Mouse (Mus musculus): ENCODE results near the gene Tdrd7.

Gene Tdrd7

DNA sequence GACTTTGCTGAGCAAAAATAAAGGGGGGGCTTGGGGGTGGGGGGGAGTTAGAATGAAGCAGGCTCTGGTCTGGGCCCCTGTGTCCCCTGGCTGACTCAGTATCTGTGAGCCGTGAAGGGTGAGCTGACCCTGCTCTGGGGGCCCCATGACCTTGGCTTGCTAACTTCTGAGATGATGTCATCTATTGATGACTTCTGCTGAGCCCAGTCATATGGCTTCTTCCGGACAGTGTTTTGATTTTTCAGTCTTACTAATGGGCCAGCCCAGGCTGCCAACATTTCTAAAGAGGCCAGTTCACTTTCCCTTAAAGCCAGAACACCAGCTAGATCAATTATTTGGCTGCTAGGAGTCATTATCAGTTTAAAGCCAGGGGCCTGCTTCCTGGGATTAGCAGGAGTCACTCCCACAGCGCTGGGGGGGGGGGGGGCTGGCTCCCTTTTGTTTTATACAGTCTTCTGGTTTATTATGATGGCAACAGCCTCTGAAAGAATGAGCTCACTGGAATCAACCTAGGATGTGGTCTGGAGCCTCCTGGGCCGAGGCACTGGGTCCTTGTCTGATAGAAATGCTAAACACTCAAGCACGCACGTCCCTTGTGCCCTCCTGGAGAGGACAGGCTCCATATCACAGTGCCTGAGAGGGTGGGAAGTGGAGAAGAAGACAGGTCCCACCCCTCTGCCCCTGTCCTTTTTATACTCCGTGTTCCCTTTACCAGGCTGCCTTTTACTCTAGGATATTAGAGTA is 76.8 kb downstream of the Tdrd7 start:
- in situ Hi-C loops (cut with MseI, MboI): no loop called here

DNA sequence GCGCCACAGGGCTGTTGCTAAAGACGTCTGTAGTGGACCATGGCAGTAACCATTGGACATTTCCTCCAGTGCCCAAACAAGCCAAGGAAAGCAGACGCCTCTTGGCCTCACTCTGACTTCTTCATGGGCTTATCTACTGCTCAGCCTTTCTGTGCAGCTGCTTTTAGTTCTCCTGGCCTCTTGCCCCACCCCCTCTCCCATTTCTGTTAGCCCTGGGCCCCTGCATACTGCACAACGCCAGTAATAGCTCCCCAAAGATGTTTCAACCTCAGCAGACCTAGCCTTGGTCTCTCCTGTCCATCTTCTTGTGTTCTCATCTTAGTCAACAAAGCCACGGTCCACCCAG is 77.3 kb downstream of the Tdrd7 start:
- in situ Hi-C loops (cut with MseI, MboI): no loop called here

DNA sequence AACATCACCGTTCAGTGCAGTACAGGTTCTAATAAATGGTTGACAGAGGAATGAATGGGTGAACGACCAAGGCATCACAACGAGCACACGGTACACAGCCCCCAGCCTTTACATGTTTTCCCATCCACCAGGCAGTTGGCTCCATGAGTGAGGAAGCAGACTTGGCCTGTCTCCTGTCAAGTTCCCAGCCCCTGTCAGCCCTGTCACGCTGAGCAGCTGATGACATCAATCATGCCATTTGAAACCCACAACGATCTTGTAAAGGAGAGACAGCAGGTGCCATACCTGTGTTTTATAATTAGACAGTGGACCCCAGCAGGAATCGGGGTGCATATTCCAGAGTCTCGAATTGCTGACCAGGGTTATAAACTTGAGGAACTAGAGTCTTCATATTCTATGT is 78.2 kb downstream of the Tdrd7 start:
- in situ Hi-C loops (cut with MseI, MboI): no loop called here

DNA sequence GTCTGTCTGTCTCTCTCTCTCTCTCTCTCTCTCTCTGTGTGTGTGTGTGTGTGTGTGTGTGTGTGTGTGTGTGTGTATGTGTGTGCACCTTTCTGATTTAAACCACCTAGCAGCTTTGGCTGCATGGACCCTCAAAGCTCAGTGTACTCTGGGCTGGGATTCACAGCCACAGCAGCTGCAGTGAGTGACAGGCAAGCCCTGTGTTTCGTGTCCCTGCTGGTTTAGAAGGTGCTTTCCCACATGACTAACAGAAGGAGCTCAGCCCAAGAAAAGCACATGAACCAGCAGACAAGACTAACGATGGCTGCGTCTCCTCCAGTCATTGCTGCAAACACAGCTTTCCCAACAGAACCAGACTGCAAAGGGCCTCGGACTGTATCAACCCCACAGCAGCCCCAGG is 82.8 kb downstream of the Tdrd7 start:
- in situ Hi-C loops (cut with MseI, MboI): no loop called here

DNA sequence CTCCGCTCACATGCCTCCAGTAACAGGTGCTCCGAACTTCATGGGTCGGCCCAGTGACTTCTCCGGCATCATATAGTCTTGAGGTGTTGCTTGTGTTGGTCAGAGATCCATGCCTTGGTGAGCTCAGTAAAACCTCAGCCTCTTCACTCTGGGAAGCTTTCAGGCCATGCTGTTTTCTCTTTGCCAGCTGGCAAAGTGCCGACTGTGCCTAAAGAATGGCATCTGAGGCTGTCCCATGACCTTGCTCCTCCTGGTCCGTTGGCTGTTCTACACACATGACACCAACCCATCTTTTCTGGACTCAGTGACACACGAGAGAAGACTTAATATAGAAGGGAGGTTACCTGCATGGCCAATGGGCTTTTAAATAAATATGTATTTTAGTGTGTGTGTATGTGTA is 83.3 kb downstream of the Tdrd7 start:
- in situ Hi-C loops (cut with MseI, MboI): no loop called here

DNA sequence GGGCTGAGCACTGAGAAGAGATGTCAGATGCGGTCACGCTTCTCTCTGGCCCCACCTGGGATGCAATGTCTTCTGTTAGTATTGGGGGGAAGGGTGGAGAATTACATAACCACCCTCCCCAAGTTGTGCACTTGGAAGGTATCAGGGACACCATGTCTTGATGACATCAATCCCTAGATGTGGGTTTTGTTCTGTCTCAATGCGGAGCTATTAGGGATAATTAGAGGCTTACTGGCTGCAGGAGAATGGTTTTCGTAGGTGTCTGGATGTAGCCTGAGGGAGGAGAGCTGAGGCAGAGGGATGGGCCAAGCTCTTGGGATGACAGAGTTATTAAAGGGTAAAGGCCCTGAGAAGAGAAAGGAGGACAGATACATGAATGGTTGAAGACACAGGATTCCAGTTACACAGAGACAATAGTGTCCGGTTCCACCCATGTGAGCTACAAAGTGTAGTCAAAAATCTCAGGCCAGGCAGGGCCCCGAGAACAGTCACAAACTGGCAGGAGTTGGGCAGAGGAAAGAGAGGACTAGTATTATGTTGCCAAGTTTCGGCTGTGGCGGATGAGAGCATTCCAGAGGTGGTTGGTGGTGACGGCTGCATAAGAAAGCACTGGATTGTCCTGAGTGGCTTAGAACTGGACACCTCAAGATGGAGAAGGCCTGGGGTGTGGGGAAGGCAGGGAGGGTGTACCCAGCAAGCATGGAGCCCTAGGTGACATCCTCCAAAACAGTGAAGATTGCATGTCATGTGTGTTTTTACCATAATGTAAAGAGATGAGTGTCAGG is 88.4 kb downstream of the Tdrd7 start:
- in situ Hi-C loops (cut with MseI, MboI): no loop called here

DNA sequence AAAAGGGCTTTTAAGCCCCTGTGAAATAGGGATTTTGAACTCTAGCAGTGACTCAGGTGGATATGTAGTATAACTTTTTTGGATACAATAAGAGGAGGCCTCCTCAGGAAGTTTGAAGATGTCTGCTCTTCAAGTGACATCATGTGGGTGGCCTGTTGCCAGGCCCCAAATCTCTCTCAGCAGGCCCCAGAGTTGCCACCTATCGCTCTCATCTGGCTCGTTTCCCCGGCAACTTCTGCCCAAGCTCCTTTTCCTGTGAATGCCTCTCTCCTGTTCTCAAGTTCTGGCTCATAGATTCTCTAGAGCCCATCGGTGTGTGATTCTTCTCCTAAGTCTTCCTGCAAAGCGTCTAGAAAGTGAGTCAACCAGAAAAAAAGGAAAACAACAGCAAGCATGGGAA is 91.0 kb downstream of the Tdrd7 start:
- in situ Hi-C loops (cut with MseI, MboI): no loop called here

DNA sequence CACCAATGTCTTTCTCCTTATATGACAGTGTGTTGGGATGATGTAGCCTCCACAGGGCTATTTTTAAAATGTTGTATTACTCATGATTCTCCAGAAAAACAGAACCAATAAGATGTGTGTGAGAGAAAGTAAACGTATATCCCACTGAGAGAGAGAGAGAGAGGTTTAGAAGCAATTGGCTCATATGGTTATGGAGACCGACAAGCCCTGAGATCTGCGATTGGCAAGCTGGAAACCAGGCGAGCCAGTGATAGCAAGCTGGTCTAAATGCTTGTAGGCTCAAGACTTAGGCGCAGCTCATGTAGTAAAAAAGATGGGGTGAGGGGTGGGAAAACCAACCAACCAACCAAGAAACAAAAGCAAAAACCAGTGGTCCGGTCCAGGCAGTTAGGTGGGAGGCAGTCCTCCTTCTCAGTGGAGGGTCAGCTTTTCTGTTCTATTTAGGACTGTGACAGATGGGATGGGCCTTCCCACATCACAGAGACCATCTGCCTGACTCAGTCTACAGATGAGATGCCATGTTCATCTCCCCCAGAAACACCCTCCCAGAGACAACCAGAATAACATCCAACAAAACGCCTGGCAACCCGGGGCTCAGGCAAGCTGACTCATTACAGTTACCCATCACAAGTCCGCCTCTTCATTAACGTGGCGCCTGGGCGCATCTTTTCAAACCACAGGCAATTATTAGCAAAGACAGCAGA is 96.3 kb downstream of the Tdrd7 start:
- in situ Hi-C loops (cut with MseI, MboI): no loop called here

DNA sequence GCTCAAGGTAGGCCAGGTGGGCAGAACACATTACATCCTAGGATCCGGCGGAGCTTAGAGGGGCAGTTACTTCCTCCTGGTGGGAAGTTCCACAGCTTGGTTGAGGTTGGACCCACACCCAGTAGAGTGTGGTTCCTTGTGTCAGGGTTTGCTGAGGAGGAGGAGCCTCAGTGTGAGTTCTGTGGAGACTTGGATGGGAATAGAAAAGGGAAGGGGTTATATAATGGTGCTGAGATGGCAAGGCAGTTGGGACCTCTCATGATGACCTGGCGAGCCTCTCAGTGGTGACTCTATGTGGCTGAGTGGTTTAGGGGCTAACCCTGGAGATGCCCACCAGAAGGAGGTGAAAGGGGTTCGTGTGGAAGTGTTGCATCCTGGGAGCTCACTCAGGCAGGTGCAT is 98.7 kb downstream of the Tdrd7 start:
- in situ Hi-C loops (cut with MseI, MboI): no loop called here

DNA sequence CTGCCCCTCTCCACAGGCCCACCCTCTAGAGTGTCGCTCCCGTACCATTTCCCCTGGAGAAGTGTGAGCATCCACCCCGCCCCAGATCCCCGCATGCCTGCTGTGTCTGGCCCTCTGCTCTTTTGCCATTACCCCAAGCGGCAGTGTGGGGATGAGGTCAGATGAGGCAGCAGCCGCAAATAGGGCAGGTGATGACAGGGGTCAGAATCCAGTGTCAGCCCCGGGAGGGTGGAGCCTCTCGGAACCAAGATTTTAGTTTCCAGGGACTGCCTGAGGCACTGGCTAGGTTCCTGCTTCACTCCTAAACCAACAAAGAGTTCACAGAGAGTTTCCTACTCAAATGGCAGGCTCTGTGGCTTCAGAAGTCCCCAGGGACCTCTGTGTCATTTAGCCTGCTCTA is 99.1 kb downstream of the Tdrd7 start:
- in situ Hi-C loops (cut with MseI, MboI): no loop called here

DNA sequence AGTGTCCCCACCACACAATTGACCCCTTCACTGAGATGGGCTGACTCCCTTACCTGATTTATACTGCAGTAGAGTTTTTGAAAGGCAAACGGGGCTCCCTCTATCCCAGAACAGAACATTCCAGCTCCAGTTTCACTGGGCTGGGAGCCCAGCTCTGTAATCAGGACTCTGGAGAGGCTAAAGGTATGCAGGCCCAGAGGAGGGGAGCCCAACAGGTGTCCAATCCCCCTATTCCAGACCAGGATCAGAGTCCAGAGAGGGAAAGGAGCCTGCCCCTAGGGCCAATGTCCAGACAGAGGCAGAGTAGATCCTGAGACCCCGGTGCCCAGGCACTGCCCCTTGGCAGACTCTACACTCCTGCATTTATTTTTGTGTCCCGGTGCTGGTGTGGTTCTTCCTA is 99.8 kb downstream of the Tdrd7 start:
- in situ Hi-C loops (cut with MseI, MboI): no loop called here

DNA sequence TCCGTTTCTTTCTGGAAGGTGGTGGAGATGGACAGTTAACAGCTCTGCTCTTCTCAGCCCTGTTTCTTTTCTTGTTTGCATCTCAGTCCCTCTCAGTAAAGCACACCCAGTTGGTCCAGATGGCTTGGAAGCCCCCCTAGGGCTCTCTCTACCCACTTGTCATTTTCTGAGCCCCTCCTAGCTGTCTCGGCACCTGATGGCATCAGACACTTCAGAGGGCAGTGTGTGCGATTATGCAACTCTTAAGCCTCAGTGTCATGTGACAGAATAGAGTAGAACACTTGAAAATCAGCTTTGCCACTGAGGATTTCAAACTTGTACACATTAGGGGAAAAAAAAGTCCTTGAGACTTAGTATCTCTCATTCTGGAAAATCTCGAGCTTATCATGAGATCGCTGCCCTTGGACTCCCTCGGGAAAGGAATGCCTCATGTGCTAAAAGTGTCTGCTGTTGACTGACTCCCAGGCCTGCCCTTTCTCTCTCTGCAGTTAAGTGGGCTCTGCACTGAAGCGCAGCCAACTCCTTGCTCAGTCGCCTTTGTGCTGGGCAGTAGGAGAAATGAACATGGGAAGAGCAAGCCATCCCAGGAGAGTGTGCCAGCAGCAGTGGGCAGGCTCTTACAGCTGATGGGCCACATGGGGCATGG is 100.7 kb downstream of the Tdrd7 start:
- in situ Hi-C loops (cut with MseI, MboI): no loop called here

DNA sequence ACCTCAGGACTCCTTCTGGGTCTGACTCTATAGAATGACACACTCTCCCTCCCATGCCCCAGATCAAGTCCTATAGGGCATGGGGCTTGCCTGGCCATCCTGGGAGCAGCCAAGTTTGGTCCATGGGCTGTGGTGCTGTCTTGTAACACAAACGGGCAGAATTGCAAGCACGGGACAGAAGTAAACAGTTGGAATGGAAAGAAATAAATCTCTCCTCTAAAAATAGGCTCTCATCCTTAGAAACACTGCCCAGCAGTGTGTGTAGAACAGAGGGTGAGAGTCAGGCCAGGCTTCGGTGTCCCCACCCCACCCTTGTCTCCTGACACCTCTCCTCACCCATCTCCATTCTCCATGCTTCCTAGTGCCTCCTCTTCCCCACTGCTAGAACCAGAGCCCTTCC is 102.9 kb downstream of the Tdrd7 start:
- in situ Hi-C loops (cut with MseI, MboI): no loop called here

DNA sequence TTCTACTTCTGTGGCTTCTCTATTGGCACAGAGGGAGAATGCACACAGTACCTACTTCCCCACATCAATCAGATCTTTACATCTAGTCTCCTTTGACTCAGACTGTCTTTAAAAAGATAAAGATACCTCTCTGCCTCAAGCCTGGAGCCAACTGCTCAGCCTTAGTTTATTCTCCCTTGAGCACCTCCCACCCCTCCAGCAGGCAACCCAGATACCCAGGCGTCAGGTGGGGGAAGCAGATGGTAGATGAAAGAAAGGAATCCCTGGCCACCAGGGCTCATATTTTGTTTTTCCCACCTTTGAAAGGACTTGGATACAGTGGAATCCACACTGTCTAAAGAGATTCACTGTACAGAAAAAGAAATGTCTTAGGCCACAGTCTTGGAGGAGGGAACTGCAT is 103.4 kb downstream of the Tdrd7 start:
- in situ Hi-C loops (cut with MseI, MboI): no loop called here

DNA sequence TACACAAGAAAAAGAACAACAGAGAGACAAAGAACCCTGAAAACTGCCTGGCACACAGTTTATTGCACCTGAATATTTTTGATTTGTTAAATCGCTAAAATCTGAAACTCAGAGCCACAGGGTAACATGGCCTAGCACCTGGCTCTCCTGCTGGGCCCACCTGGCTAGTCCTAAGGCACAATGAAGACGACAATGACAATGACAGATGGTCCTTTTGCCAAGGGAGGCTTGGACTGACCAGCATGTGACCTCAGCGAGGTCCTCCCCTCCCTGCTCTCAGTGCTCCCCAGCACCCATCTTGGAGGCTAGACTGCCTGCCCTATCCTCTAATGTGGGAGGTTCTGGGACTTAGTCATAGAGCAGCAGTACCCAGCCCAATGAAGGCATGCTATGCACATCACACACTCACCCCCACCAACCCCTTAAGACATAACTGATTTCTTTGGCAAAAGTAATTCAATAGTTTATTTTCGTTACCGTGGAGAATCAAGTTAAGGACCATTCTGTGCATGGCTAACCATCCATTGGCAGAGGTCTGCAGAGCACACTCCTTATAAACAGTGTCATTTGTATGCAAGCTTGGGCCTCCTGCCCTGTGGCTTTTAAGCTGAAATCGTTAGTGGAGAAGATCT is 104.8 kb downstream of the Tdrd7 start:
- in situ Hi-C loops (cut with MseI, MboI): no loop called here

DNA sequence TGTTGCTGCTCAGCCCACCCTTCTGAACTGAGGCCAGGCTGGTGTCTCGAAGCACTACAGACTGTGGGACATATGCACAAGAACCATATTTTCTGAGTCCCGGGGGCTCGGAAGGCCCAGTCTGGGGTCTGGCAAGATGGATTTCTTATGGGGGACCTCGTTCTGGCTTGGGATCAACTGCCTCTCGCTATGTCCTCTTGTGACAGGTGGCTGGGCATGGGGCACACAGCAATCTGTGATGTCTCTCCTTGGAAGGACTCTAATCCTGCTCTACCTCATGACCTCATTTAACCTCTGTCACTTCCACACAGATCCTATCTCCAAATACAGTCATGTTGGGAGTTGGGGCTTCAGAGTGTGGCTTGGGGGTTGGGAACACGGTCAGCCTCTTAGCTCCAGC is 107.5 kb downstream of the Tdrd7 start:
- in situ Hi-C loops (cut with MseI, MboI): no loop called here

DNA sequence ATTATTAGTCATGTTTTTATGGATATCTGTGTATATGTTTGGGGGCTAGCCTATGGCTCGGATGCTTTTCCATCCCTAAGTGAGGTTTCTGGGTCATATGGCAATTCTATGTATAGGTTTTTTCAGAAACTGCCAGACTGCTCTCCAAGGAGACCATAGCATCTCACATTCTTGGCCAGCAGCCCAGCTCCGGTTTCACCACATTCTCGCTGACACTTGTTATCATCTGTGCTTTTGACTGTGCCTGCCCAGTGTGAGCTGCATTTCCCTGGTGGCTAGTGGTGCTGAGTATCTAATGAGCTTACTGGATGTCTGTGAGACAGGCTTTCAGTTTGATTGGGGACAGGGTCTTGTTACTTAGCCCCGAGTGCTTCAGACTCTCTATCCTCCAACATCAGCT is 108.6 kb downstream of the Tdrd7 start:
- in situ Hi-C loops (cut with MseI, MboI): no loop called here

DNA sequence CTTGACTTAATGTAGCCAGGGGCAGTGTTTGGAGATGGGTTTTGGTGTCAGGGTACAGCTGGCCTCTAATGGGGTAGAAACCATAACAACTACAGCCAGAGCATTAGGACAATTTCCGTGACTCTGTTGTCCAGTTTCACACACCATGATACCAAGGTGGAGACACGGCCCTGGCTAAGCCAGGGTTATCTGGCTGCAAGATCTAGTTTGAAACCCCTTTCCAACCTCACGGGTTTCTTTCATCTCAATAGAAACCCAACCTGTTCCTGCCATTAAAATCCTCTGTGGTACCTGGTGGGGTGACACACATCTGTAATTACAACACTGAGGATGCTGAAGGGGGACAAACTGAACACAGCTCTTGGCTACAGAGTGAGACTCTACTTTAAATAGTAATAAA is 110.5 kb downstream of the Tdrd7 start:
- in situ Hi-C loops (cut with MseI, MboI): no loop called here

DNA sequence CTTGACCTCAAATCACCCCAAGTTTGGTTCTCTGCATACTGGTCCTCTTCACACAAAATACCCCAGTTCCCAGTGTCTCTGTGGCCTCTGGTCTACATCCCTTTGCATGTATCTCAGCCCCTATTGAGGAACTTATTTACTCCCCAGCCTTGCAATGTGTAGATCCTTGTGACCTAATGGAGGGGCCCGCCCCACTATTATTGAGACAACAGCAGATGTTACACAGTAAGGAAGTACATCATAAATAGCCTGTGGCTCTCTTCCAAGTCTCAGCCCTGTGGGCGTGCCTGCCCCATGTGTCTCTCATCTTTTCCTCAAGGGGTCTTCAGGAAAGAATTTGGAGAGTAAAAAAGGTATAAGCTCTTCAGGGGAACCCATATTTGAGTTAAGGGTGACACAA is 111.8 kb downstream of the Tdrd7 start:
- in situ Hi-C loops (cut with MseI, MboI): no loop called here

DNA sequence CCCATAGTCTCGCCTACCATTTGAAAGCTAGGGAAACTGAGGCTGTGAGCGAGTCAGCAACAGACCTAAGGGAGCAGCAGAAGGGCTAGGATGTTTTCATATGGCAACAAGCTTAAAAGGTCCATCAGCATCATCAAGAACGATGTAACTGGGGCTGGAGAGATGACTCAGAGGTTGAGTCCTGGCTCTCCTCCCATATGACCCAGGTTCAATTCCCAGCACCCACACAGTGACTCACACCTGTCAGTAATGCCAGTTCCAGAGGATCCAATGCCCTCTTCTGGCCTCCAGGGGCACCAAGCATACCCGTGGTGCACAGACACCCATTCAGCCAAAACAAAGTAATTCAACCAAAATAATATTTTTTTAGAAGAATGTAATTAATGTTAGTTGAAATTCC is 115.1 kb downstream of the Tdrd7 start:
- in situ Hi-C loops (cut with MseI, MboI): no loop called here

DNA sequence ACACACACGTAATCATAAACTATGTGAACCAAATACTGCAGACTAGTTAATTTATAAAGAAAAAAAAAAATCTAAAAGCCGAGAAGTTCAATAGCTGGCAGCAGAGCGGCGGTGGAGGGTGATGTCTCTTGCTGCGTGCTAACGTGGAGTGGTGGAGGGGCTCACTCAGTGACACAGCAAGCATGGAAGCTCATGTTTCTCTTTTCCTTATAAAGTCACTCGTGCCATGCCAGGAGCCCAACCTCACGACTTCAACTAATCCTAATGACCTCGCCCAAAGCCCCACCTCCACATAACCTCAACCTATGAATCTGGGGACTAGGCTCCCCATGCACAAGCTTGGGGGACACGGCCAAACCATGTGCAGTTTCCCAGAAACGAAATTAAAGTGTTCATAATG is 117.4 kb downstream of the Tdrd7 start:
- in situ Hi-C loops (cut with MseI, MboI): no loop called here

Data from mouse trophoblast stem cell (cell line).